Mouse (Mus musculus) hindlimb bud, embryonic 11.5 days (tissue): ENCODE results near the gene Ifnlr1.
A peak's percentile ranks its signal among the peaks of the same experiment; 100 is the strongest.
"Not testable (repeated sequence)": the region's sequence is repeated elsewhere in the genome, so short reads cannot be mapped to it uniquely, and the experiment has no call there.

Experiments
- DNase-seq: peaks from one replicate; pipeline ENCODE4 v3.0.0-alpha.2; 2012; ENCODE audit warnings: low read depth, low spot score; ENCODE audit errors: extremely low spot score

Gene Ifnlr1

GRCm38 (mm10) chr4:135684731-135685130 is 1.4 kb upstream of the Ifnlr1 start:
- no peak for DNase-seq

GRCm38 (mm10) chr4:135686568-135686953 is 474 bp downstream of the Ifnlr1 start:
- DNase-seq: no peak

- no peak for DNase-seq
These were observed 3.7 kb downstream of the Ifnlr1 start for GRCm38 (mm10) chr4:135689797-135690196.

- DNase-seq: no peak
These were observed 4.2 kb downstream of the Ifnlr1 start for GRCm38 (mm10) chr4:135690241-135690640.

- no peak for DNase-seq
These were observed 6.8 kb downstream of the Ifnlr1 start for GRCm38 (mm10) chr4:135692916-135693315.

- DNase-seq: no peak
These were observed 12.4 kb downstream of the Ifnlr1 start for GRCm38 (mm10) chr4:135698498-135698897.

- DNase-seq: no peak
These were observed 17.4 kb downstream of the Ifnlr1 start for GRCm38 (mm10) chr4:135703497-135703896.

- DNase-seq: no peak
These were observed 17.9 kb downstream of the Ifnlr1 start for GRCm38 (mm10) chr4:135704016-135704415.

- DNase-seq: no peak
These were observed 20.0 kb downstream of the Ifnlr1 start for GRCm38 (mm10) chr4:135706045-135706444.

- DNase-seq: peak; percentile 42
These were observed 23.0 kb downstream of the Ifnlr1 start for GRCm38 (mm10) chr4:135709072-135709564.

- DNase-seq: no peak
These were observed 23.5 kb downstream of the Ifnlr1 start for GRCm38 (mm10) chr4:135709621-135710020.

GRCm38 (mm10) chr4:135710392-135710791 is 24.3 kb downstream of the Ifnlr1 start:
- no peak for DNase-seq

- DNase-seq: no peak
These were observed 28.7 kb downstream of the Ifnlr1 start for GRCm38 (mm10) chr4:135714776-135715175.

GRCm38 (mm10) chr4:135716438-135716837 is 30.4 kb downstream of the Ifnlr1 start:
- not testable (repeated sequence) for DNase-seq

GRCm38 (mm10) chr4:135722540-135723290 is 36.6 kb downstream of the Ifnlr1 start:
- no peak for DNase-seq

- no peak for DNase-seq
These were observed 40.3 kb downstream of the Ifnlr1 start for GRCm38 (mm10) chr4:135726416-135726815.

GRCm38 (mm10) chr4:135727817-135728216 is 41.7 kb downstream of the Ifnlr1 start, which contains the start of gene Il22ra1:
Gene Il22ra1 (plus strand): TSS chr4:135728172.
- no peak for DNase-seq

GRCm38 (mm10) chr4:135730204-135730603 is 44.1 kb downstream of the Ifnlr1 start:
- no peak for DNase-seq

GRCm38 (mm10) chr4:135730951-135731350 is 44.9 kb downstream of the Ifnlr1 start:
- no peak for DNase-seq

- DNase-seq: no peak
These were observed 47.8 kb downstream of the Ifnlr1 start for GRCm38 (mm10) chr4:135733901-135734300.

GRCm38 (mm10) chr4:135736903-135737302 is 50.8 kb downstream of the Ifnlr1 start:
- DNase-seq: no peak

- DNase-seq: no peak
These were observed 52.1 kb downstream of the Ifnlr1 start for GRCm38 (mm10) chr4:135738237-135738636.

GRCm38 (mm10) chr4:135739148-135739547 is 53.1 kb downstream of the Ifnlr1 start:
- DNase-seq: no peak
